Mouse (Mus musculus) lung, postnatal 10 days (tissue): ENCODE measurements around the gene Pbx4.

Source experiments
- DNase-seq: peaks from one replicate; pipeline ENCODE4 v3.0.0; 2021

Pbx4 gene

GRCm38 (mm10) chr8:69814881-69815280 lies 17.4 kb upstream of the Pbx4 start:
- no peak for DNase-seq

GRCm38 (mm10) chr8:69815396-69815795 lies 16.9 kb upstream of the Pbx4 start:
- no peak for DNase-seq

- no peak for DNase-seq
Observed at GRCm38 (mm10) chr8:69820466-69820865, 11.8 kb upstream of the Pbx4 start.

GRCm38 (mm10) chr8:69821971-69822385 lies 10.3 kb upstream of the Pbx4 start:
- peak; percentile 42 for DNase-seq

GRCm38 (mm10) chr8:69822386-69823191 lies 9.7 kb upstream of the Pbx4 start, which contains the start of gene Lpar2:
Lpar2 (plus strand) TSS chr8:69822429.
- DNase-seq = peak; percentile 69

DNA sequence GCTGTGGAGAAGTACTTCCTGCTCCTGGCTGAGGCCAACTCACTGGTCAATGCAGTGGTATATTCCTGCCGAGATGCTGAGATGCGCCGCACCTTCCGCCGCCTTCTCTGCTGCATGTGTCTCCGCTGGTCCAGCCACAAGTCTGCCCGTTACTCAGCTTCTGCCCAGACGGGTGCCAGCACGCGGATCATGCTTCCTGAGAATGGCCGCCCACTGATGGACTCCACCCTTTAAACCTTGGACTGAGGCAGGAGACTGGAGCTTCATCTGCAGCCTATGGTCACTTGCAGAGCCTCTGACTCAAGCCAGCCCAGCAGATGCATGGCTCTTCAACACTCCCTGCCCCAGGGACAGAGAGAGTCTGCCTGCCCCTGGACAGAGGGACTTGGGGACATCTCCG lies 5.9 kb upstream of the Pbx4 start:
- no peak for DNase-seq

- no peak for DNase-seq
Observed at GRCm38 (mm10) chr8:69837057-69837682, 4.9 kb downstream of the Pbx4 start.

GRCm38 (mm10) chr8:69847167-69848065 lies 15.1 kb downstream of the Pbx4 start:
- no peak for DNase-seq

DNA sequence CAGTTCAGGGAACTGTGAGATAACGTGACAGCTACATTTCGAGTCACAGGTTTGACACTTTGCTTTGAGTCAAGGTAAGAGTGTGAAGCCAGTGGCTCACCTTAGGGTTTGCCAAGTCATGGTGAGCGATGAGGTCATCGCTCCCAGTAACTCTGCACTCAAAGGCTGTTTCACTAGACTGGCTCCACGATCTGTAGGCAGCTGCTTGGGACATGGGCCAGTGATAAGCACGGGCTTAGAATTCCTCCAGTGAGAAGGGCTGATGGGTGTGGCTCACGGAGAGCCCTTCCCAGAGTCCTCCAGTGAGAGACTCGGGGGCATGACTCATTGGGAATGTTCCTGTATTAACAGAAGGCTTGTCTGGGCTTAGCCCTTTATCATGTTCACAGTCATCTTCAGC lies 16.7 kb downstream of the Pbx4 start:
- peak; percentile 64 for DNase-seq

DNA sequence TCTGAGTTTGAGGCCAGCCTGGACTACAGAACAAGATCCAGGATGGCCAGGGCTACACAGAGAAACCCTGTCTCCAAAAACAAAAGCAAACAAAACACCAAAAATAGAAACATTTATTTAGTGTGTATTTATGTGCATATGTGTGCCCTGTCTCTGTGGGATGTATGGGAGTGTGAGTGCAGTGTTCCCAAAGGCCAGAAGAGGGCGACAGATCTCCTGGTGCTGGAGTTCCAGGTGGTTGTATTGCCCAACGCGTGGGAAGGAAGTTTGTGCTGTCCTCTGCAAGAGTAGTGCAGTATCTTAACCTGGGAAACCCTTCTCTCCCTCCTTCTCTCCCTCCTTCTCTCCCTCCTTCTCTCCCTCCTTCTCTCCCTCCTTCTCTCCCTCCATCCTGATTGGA lies 17.6 kb downstream of the Pbx4 start:
- DNase-seq = no peak

DNA sequence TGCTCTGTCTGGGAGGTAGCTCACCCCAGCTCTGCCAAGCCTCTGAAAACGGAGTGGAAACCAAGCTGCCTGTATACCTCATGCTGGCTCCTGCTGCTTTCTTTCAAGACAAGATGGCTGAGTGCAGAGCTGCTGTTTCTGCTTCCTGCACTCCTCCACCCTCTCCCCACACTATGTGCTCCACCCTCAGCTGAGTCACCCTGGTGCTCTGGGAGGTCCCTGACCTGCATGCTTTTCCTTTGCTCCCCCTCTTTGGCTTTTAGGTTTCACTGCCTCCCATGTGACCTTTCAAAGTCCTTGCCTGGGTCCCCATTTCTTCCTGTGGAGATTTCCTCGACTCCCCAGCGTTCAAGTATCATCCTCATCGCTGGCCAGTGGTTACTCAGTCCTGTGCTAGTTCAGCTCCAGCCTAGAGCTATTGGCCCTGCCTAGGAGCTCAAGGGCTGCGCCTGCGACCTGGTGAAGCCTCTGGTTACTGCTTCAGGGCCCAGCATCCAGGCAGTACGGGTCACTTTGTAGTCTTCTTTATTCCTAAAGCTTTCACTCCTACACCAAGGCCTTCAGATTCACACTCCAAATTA lies 18.7 kb downstream of the Pbx4 start:
- no peak for DNase-seq

DNA sequence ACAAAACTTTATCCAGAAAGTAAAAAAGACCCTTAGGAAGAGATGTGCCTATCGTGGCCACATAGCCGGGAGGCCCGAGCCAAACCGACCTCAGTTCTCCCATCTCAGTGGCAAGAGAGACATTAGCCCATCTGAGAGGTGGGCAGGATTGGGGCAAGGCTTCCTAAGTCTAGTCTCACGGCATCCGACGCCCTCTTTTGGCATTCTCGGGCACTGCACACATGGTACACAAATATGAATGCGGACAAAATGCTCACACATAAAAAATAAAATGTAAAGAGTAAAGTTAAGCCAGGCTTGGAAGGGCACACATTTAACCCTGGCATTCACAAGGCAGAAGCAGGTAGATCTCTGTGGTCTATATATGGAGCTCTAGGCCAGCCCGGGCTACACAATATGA lies 21.6 kb downstream of the Pbx4 start:
- DNase-seq = no peak

- no peak for DNase-seq
Observed at GRCm38 (mm10) chr8:69860807-69861206, 28.5 kb downstream of the Pbx4 start.

DNA sequence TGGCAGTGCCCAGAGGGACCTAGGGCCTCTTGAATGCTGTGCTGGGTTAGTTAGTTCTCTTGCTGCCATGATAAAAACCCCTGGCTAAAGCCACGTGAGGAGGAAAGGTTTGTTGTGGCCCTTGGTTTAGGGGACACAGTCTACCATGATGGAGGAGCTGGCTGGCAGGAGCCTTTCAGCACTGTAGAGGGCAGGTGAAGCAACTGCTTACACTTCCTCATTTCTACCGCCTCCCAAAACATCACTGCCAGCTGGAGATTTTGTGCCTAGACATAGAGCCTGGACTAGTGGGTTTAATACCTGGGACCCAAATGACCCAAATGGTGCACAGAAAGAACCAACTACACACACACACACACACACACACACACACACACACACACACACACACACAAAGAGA lies 29.0 kb downstream of the Pbx4 start:
- no peak for DNase-seq

GRCm38 (mm10) chr8:69863387-69864020 lies 31.2 kb downstream of the Pbx4 start:
- no peak for DNase-seq

- DNase-seq = no peak
Observed at GRCm38 (mm10) chr8:69864180-69864579, 31.9 kb downstream of the Pbx4 start.

GRCm38 (mm10) chr8:69867696-69868326 lies 35.5 kb downstream of the Pbx4 start:
- peak; percentile 43 for DNase-seq

DNA sequence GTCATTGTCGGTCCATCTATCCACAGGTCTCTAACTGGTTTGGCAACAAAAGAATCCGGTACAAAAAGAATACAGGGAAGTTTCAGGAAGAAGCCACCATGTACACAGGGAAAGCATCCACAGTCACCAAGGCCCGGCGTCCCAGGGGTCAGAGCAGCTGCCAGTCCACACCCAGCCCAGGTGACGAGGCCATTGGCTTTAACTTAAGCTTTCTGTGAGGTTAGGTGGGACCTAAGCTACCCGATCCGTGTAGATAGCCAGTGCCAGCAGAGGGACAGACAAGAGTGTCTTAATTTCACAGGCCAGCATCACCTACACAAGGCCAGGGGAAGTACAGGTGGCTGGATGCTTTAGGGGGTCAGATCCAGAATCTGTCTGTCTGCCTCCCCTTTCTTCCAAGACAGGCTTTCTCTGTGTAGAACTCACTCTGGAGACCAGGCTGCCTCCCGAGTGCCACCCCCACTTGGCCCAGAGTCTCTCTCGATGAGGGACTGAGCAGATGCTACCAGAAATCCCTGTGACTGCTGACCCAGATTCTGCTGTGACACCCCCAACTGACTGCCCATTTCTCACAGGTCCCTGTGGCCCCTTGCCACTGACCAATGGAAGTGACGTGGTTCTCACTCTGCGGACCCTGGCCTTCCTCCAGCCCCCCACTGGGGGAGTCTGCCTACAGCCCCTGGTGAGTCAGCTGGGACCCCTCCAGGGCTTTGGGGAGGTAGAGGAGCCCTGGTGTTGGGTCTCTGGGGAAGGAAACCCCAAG lies 37.9 kb downstream of the Pbx4 start:
- no peak for DNase-seq

- DNase-seq = no peak
Observed at GRCm38 (mm10) chr8:69870907-69871306, 38.6 kb downstream of the Pbx4 start.

GRCm38 (mm10) chr8:69874155-69874554 lies 41.9 kb downstream of the Pbx4 start:
- peak; percentile 80 for DNase-seq

DNA sequence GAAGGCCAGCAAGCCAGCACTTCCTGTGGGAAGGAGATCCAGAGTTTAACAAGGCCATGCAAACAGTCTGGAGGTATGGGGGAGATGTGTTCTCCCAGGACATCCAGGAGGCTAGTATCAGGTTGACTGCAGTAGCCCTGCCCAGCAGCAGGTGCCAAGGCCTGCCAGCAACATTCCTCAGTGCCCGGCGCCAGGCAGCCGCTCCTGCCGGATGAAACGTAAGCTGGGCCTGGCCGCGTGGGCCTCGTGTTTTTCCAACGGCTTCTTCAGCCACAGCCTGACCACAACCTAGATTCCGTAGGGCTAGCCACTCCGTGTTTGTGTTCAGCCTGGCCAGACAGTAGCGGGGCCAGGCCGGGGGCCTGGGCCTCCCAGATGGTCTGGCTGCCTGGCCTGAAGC lies 42.4 kb downstream of the Pbx4 start:
- no peak for DNase-seq
